Mouse (Mus musculus) embryo, embryonic 10.5 days (tissue): ENCODE data around the gene Rangrf.
"Not testable (repeated sequence)": the region's sequence is repeated elsewhere in the genome, so short reads cannot be mapped to it uniquely, and the experiment has no call there.

ENCODE experiments used
- DNase-seq: peaks from one replicate; pipeline ENCODE4 v3.0.0-alpha.2; 2015; ENCODE audit warnings: low spot score

Gene Rangrf

GRCm38 (mm10) chr11:68946001-68946400, 29.0 kb downstream of the Rangrf start:
- DNase-seq: no peak

GRCm38 (mm10) chr11:68945245-68945644, 29.7 kb downstream of the Rangrf start:
- no peak for DNase-seq

GRCm38 (mm10) chr11:68942731-68943130, 32.3 kb downstream of the Rangrf start:
- DNase-seq: no peak

- DNase-seq: no peak
Observed at GRCm38 (mm10) chr11:68940516-68940915, 34.5 kb downstream of the Rangrf start.

- DNase-seq: peak; percentile 96
Observed at GRCm38 (mm10) chr11:68939451-68940304, 35.3 kb downstream of the Rangrf start.

- DNase-seq: not testable (repeated sequence)
Observed at GRCm38 (mm10) chr11:68936951-68937350, 38.0 kb downstream of the Rangrf start.

- no peak for DNase-seq
Observed at GRCm38 (mm10) chr11:68933885-68934507, 41.0 kb downstream of the Rangrf start.

GRCm38 (mm10) chr11:68929947-68930346, 45.0 kb downstream of the Rangrf start:
- DNase-seq: no peak

GRCm38 (mm10) chr11:68926981-68927380, 48.0 kb downstream of the Rangrf start, which contains the start of gene Odf4:
Gene Odf4, minus strand, starts transcription at chr11:68927081.
- no peak for DNase-seq

GRCm38 (mm10) chr11:68924749-68925148, 50.2 kb downstream of the Rangrf start:
- DNase-seq: no peak

- DNase-seq: no peak
Observed at GRCm38 (mm10) chr11:68923191-68923590, 51.8 kb downstream of the Rangrf start.
